Mouse (Mus musculus): ENCODE data around the gene Alpl. TPM values are rescaled to one million over a fixed set of nuclear protein-coding genes. Genes with fewer than 3 reads are reported as not detected.

Alpl gene
- polyA plus RNA-seq, 1 experiment, result 0.07 TPM

DNA sequence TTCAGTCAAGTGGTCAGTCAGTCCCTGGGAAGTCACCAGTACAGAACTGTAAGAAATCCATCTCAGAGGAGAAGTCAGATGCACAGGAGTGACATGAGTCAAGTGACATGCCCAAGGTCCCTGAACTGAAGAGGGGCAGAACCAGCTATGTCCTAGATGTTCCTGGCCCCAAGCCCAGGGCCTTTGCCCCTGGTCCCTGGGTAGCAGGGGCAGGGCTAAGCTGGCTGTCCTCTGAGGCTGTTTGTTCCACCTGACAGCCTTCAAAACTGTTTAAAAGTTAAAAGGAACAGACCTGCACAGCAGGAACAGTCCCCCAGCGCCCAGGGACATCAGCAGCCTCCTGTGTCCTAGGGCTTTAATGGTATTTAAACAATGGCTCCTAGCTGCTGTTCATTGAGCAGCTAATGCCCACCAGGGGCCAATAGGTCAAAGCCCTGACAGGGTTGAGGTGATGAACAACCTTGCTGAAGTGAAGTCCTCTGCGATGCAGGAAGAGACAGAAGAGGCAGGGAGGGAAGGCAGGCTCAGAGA, 22.8 kb downstream of the Alpl start:
- Histone ChIP-seq H3K36me3 (ENCODE audit: control insufficient read depth, insufficient read depth) (no peaks in the 10 kb centered on the region), H3K4me3 (no peak overlapping the region), H3K79me2 (ENCODE audit: control insufficient read depth, insufficient read depth) (no peaks in the 10 kb centered on the region), H3ac (ENCODE audit: control insufficient read depth, insufficient read length) (no peak overlapping the region), H3K4me2 (ENCODE audit: low read depth) (no peak overlapping the region), H3K27me3 (ENCODE audit: control insufficient read depth, insufficient read depth, insufficient read length) (peaks cover 56% of the 10 kb centered on the region)
- TF ChIP-seq CEBPB (IDR thresholded peaks at IDR 0.05; ENCODE audit: insufficient read depth, poor library complexity, severe bottlenecking) (no peak), POLR2A (IDR thresholded peaks at IDR 0.05; ENCODE audit: insufficient read length, low read depth) (no peak), TCF3 (IDR thresholded peaks at IDR 0.05; ENCODE audit: insufficient read length, low read depth) (no peak), MYOD1 (IDR thresholded peaks at IDR 0.05; ENCODE audit: control insufficient read depth in 1 of 3, insufficient read length in 2 of 3, low read depth in 2 of 3) (no peak), POLR2AphosphoS2 (IDR thresholded peaks at IDR 0.05; ENCODE audit: insufficient read length, low read depth) (no peak), MAX (IDR thresholded peaks at IDR 0.05; ENCODE audit: low read depth) (no peak), USF1 (IDR thresholded peaks at IDR 0.05; ENCODE audit: low read depth) (no peak), SRF (IDR thresholded peaks at IDR 0.05; ENCODE audit: control insufficient read depth, insufficient read length, low read depth) (no peak), TCF12 (IDR thresholded peaks at IDR 0.05; ENCODE audit: insufficient read depth, poor library complexity, severe bottlenecking) (no peak), MYOG (IDR thresholded peaks at IDR 0.05; ENCODE audit: control insufficient read depth in 1 of 3, insufficient read depth in 1 of 3, insufficient read length in 2 of 3, low read depth in 2 of 3) (no peak), REST (IDR thresholded peaks at IDR 0.05; ENCODE audit: insufficient read depth, insufficient read length) (no peak), E2F4 (IDR thresholded peaks at IDR 0.05; ENCODE audit: insufficient read depth) (no peak)

DNA sequence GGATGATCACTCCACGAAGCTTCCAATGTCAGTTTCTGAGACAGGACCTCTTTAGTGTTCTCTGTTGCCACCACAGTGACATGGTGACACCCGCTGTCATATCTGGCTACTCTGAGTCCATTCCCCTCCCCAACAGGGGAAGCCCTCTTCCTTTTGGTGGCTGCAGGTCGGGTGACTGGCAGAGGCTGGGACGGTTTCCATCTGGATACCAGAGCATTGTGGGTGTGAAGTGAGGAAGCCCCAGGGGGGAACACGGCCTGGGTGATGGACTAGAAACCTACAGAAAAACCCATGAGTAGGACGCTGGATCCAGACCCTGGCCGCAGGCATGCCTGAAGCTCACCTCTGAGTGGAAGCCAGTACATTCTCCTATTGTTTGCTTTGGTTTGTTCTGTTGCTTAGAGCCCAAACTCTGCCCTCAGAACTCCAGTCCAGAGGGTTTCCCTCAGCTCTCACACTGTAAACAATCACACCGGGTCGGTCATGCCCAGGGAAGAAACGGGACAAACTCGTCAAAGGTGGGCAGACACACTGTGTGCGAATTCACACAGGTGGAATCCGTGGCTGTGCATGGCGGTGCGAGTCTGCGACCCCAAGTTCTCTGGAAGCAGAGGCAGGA, 23.6 kb downstream of the Alpl start:
- Histone ChIP-seq H3K79me2 (ENCODE audit: control insufficient read depth, insufficient read depth) (no peaks in the 10 kb centered on the region), H3K27me3 (ENCODE audit: control insufficient read depth, insufficient read depth, insufficient read length) (peaks cover 54% of the 10 kb centered on the region), H3ac (ENCODE audit: control insufficient read depth, insufficient read length) (no peak overlapping the region), H3K36me3 (ENCODE audit: control insufficient read depth, insufficient read depth) (no peaks in the 10 kb centered on the region), H3K4me3 (no peak overlapping the region), H3K4me2 (ENCODE audit: low read depth) (no peak overlapping the region)
- TF ChIP-seq CEBPB (IDR thresholded peaks at IDR 0.05; ENCODE audit: insufficient read depth, poor library complexity, severe bottlenecking) (no peak), USF1 (IDR thresholded peaks at IDR 0.05; ENCODE audit: low read depth) (no peak), POLR2A (IDR thresholded peaks at IDR 0.05; ENCODE audit: insufficient read length, low read depth) (no peak), MYOD1 (IDR thresholded peaks at IDR 0.05; ENCODE audit: control insufficient read depth in 1 of 3, insufficient read length in 2 of 3, low read depth in 2 of 3) (no peak)

DNA sequence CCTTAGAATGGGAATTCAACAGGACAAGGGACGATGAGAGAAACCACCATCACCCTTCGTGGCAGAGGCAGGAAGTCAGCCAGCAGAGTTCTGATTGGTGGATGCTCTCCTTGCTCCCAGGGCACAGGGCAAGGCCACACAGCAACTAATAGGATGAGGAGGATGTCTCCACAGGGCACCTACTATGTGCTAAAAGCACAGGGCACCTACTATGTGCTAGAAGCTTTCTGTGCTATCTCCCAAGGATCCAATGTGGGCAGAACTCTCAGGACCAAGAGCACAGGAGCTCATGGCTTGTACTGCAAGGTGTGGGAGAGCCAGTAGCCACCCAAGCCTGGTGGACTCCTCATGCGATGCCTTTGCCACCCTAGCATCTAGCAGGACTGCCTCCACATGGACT, 24.4 kb downstream of the Alpl start:
- Histone ChIP-seq H3ac (ENCODE audit: control insufficient read depth, insufficient read length) (no peak overlapping the region), H3K79me2 (ENCODE audit: control insufficient read depth, insufficient read depth) (no peaks in the 10 kb centered on the region), H3K4me2 (ENCODE audit: low read depth) (no peak overlapping the region), H3K27me3 (ENCODE audit: control insufficient read depth, insufficient read depth, insufficient read length) (peaks cover 54% of the 10 kb centered on the region), H3K4me3 (no peak overlapping the region), H3K36me3 (ENCODE audit: control insufficient read depth, insufficient read depth) (no peaks in the 10 kb centered on the region)
- TF ChIP-seq MYOD1 (IDR thresholded peaks at IDR 0.05; ENCODE audit: control insufficient read depth in 1 of 3, insufficient read length in 2 of 3, low read depth in 2 of 3) (no peak), REST (IDR thresholded peaks at IDR 0.05; ENCODE audit: insufficient read depth, insufficient read length) (no peak)

DNA sequence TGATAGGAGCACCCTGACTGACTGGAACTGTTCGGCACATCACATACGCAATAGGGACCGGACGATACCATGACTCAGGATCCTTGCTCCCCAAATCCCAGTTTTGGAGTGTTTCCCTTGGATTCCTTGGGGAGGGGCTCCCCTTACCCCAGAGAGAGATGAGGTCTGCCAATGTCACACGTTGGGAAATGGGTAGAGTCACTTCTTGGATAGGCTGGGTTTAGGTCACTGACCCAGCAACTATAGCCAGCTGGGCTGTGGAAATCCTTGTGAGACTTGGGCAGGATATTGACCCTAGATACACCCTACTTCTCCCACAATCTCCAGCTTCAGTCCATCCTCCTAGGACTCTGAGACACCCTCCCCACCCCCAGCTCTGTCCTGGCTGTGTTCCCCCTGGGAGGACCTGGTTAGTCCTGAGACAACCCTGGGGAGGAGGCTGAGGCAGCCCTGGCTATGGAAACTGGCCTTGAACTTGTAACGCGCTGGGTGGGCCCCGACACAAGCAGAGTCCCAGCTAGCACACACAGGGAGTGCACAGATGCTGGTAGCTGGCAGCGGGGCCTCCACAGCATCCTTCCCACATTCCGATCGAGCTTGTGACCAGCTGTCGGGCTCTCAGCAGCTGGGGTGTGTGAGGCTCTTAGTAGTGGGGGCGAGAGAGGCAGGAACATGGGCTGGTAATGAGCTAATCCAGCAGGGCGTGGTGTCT, 25.1 kb downstream of the Alpl start:
- Histone ChIP-seq H3K36me3 (ENCODE audit: control insufficient read depth, insufficient read depth) (no peaks in the 10 kb centered on the region), H3K79me2 (ENCODE audit: control insufficient read depth, insufficient read depth) (no peaks in the 10 kb centered on the region), H3K4me3 (no peak overlapping the region), H3K4me2 (ENCODE audit: low read depth) (no peak overlapping the region), H3K27me3 (ENCODE audit: control insufficient read depth, insufficient read depth, insufficient read length) (peaks cover 53% of the 10 kb centered on the region), H3ac (ENCODE audit: control insufficient read depth, insufficient read length) (no peak overlapping the region)
- no peak for TF ChIP-seq TCF12 (IDR thresholded peaks at IDR 0.05; ENCODE audit: insufficient read depth, poor library complexity, severe bottlenecking)
- TF ChIP-seq POLR2AphosphoS2 (IDR thresholded peaks at IDR 0.05; ENCODE audit: insufficient read length, low read depth), result no peak
- TF ChIP-seq SRF (IDR thresholded peaks at IDR 0.05; ENCODE audit: control insufficient read depth, insufficient read length, low read depth), result no peak
- peak in 1 of 3 experiments; percentile 3 for TF ChIP-seq MYOG (IDR thresholded peaks at IDR 0.05; ENCODE audit: control insufficient read depth in 1 of 3, insufficient read depth in 1 of 3, insufficient read length in 2 of 3, low read depth in 2 of 3)
- TF ChIP-seq E2F4 (IDR thresholded peaks at IDR 0.05; ENCODE audit: insufficient read depth), result no peak
- TF ChIP-seq MYOD1 (IDR thresholded peaks at IDR 0.05; ENCODE audit: control insufficient read depth in 1 of 3, insufficient read length in 2 of 3, low read depth in 2 of 3), result peak in 1 of 3 experiments; percentile 26
- TF ChIP-seq USF1 (IDR thresholded peaks at IDR 0.05; ENCODE audit: low read depth), result no peak
- peak; percentile 9 for TF ChIP-seq TCF3 (IDR thresholded peaks at IDR 0.05; ENCODE audit: insufficient read length, low read depth)
- no peak for TF ChIP-seq REST (IDR thresholded peaks at IDR 0.05; ENCODE audit: insufficient read depth, insufficient read length)

DNA sequence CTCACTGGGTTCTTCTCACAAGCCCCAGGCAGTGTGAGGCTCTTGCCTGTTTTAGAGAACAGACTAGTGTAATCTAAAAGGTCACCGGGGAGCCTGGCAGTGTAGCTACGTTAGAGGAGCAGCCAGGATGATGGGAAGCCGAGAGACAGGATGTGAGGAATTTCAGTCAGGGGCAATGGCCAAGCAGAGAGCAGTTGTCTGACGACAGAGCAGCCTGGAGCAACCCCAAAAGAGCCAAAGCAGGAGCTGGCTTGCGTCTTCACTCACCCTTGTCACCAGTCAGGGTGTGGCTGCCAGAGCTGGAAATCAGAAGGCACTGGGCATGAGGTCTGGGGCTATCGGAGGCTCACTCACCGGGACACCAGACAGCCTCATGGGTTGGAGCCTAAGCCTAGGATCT, 26.5 kb downstream of the Alpl start:
- Histone ChIP-seq H3K4me3 (no peak overlapping the region), H3K79me2 (ENCODE audit: control insufficient read depth, insufficient read depth) (no peaks in the 10 kb centered on the region), H3ac (ENCODE audit: control insufficient read depth, insufficient read length) (no peak overlapping the region), H3K4me2 (ENCODE audit: low read depth) (no peak overlapping the region), H3K36me3 (ENCODE audit: control insufficient read depth, insufficient read depth) (no peaks in the 10 kb centered on the region), H3K27me3 (ENCODE audit: control insufficient read depth, insufficient read depth, insufficient read length) (peaks cover 54% of the 10 kb centered on the region)
- TF ChIP-seq TCF3 (IDR thresholded peaks at IDR 0.05; ENCODE audit: insufficient read length, low read depth) (no peak), POLR2AphosphoS2 (IDR thresholded peaks at IDR 0.05; ENCODE audit: insufficient read length, low read depth) (no peak), TCF12 (IDR thresholded peaks at IDR 0.05; ENCODE audit: insufficient read depth, poor library complexity, severe bottlenecking) (no peak), SRF (IDR thresholded peaks at IDR 0.05; ENCODE audit: control insufficient read depth, insufficient read length, low read depth) (no peak), POLR2A (IDR thresholded peaks at IDR 0.05; ENCODE audit: insufficient read length, low read depth) (no peak), MYOG (IDR thresholded peaks at IDR 0.05; ENCODE audit: control insufficient read depth in 1 of 3, insufficient read depth in 1 of 3, insufficient read length in 2 of 3, low read depth in 2 of 3) (no peak), CEBPB (IDR thresholded peaks at IDR 0.05; ENCODE audit: insufficient read depth, poor library complexity, severe bottlenecking) (no peak), MYOD1 (IDR thresholded peaks at IDR 0.05; ENCODE audit: control insufficient read depth in 1 of 3, insufficient read length in 2 of 3, low read depth in 2 of 3) (no peak), E2F4 (IDR thresholded peaks at IDR 0.05; ENCODE audit: insufficient read depth) (no peak), MAX (IDR thresholded peaks at IDR 0.05; ENCODE audit: low read depth) (no peak), USF1 (IDR thresholded peaks at IDR 0.05; ENCODE audit: low read depth) (no peak), REST (IDR thresholded peaks at IDR 0.05; ENCODE audit: insufficient read depth, insufficient read length) (no peak)

Data from myocyte (in vitro differentiated cells).